Mouse (Mus musculus) adrenal gland, postnatal 4 days (tissue): ENCODE results near the gene Ticam1. TPM values are rescaled to one million over a fixed set of nuclear protein-coding genes. Genes with fewer than 3 reads are reported as not detected.
A peak's percentile ranks its signal among the peaks of the same experiment; 100 is the strongest.

Experiments used
- DNase-seq, 2 experiments: peaks; one replicate each; pipeline ENCODE4 v3.0.0; 2021 to 2022; ENCODE audit warnings: low spot score in 2 of 2, mixed read lengths in 2 of 2
- microRNA-seq: library from miRNA; unstranded; fragments of <30 nt; microRNA quantifications from one replicate; pipeline ENCODE4 v1.2.0, GENCODE M21; 2021
- total RNA-seq, 2 experiments: library from RNA; stranded (reverse); gene quantifications; 2 replicates each; pipeline ENCODE4 v1.2.3; 2021

Gene Ticam1
- total RNA-seq, 2 experiments from 2014 or later = 21.0 to 22.2 TPM

DNA sequence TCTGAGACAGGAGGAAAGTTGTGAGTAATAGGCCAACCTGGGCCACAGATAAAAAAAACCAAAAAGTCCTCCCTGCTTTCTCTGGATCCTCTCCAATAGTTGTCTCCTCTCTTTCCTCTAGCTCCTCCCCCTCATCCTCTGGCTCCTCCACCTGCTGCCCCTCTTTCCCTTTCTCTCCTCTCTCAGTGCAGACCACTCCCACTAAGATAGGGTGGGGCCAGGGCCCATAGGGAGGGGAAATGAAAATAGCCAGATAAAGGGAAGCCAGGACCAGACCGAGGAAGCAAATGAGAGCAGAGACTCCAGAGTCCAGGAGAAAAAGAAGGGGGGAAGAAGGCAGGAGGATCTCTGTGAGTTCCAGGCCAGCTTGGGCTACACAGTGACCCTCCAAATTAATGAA is 51.7 kb downstream of the Ticam1 start:
- no peak for DNase-seq

DNA sequence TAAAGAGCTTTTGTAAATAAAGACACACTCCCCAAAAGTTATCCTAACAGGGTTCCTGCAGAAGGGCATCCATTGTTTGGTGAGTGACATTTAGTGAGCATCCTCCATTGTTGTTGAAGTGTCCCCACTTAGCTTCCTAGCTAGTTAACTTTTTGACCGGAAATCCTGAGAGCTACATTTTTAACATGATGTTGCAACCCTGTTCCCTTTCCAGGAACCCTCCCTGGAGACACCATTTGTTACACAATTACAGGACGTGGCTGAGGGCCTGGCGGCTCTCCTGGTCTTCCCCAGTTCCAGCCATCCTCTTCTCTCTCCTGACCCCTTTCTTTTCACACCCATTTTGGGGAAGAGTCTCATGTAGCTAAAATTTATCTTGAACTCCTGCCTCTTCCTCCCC is 56.8 kb downstream of the Ticam1 start:
- DNase-seq = no peak

Small RNA genes within 50 kb of the gene (microRNA-seq; reads per million reads assigned to microRNA genes)
- 4,385 reads per million, percentile 90 among the genes with 10 or more reads in this experiment for gene Mir7b

Other genes starting within 250 kb of the Ticam1 start
- gene Sh3gl1, start 240.2 kb downstream of the Ticam1 start, total RNA-seq = 10 to 100 TPM; 66.3 to 67.4 TPM
- 10 to 100 TPM; 15.6 to 16.2 TPM for gene Chaf1a, start 236.3 kb downstream of the Ticam1 start, total RNA-seq
- 10 to 100 TPM; 74.6 to 76.8 TPM for gene Ubxn6, start 201.8 kb downstream of the Ticam1 start, total RNA-seq
- gene Hdgfl2, start 197.2 kb downstream of the Ticam1 start, total RNA-seq = 10 to 100 TPM; 73.1 to 85.1 TPM
- 10 to 100 TPM; 29.9 to 37.0 TPM for gene Plin4, start 167.0 kb downstream of the Ticam1 start, total RNA-seq
- gene Plin5, start 159.2 kb downstream of the Ticam1 start, total RNA-seq = 10 to 100 TPM; 23.1 to 30.6 TPM
- gene Lrg1, start 154.8 kb downstream of the Ticam1 start, total RNA-seq = 10 to 100 TPM in 1 of 2 experiments, 1 to 10 TPM in 1; 5.5 to 10.1 TPM
- gene Sema6b, start 136.4 kb downstream of the Ticam1 start, total RNA-seq = 10 to 100 TPM in 1 of 2 experiments, 1 to 10 TPM in 1; 9.6 to 12.2 TPM
- 1 to 10 TPM; 8.0 to 9.2 TPM for gene Tnfaip8l1, start 114.3 kb downstream of the Ticam1 start, total RNA-seq
- gene Mydgf, start 92.9 kb downstream of the Ticam1 start, total RNA-seq = 10 to 100 TPM; 65.9 to 66.3 TPM
- 10 to 100 TPM; 34.4 to 37.3 TPM for gene Dpp9, start 57.9 kb downstream of the Ticam1 start, total RNA-seq
- 10 to 100 TPM; 30.5 to 33.5 TPM for gene Fem1a, start 20.0 kb downstream of the Ticam1 start, total RNA-seq
- gene Plin3, start 16.1 kb upstream of the Ticam1 start, total RNA-seq = 10 to 100 TPM; 83.2 to 87.5 TPM
- not detected for gene Arrdc5, start 23.5 kb upstream of the Ticam1 start, total RNA-seq
- 10 to 100 TPM; 49.3 to 61.2 TPM for gene Uhrf1, start 26.5 kb upstream of the Ticam1 start, total RNA-seq
- 10 to 100 TPM; 50.1 to 54.1 TPM for gene Kdm4b, start 49.3 kb upstream of the Ticam1 start, total RNA-seq
- 100 to 1,000 TPM; 176 to 208 TPM for gene Ptprs, start 199.7 kb upstream of the Ticam1 start, total RNA-seq
- gene Znrf4, start 235.6 kb upstream of the Ticam1 start, total RNA-seq = not detected